In the genomic region with DNA sequence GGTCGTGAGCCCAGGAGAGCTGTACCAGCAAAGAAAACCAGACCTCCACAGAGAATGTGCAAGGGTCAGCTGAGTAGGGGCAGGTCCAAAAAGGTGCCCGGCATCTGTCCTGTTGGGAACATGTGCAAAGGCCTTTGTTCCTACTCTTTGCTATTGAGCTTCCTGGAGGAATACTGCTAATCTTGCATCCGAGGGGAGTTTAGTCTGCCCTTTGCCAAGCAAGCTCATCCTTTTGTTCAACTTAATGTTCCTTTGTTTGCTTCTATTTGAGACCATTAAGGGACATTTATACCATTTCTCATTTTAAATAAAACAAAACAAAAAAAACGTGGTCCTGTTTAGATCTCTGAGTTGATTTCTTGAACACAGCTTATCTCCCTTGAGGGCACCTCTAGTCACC, we compare ENCODE assay signal across 15 mouse cellular contexts.
"Had no signal": no experiment of that assay in that cellular context is flagged by ENCODE, and none has a peak within 500 bp of the region (broad histone marks: within the 10 kb centered on the region; RNA-seq: fewer than 3 reads in every experiment).

No protein-coding gene starts in this region.

- H3K9me3 ChIP-seq: liver, embryonic 13.5 days had no signal

- H3K4me3 ChIP-seq: layer of hippocampus, adult 2 months; left cerebral cortex, adult 2 months; liver, embryonic 13.5 days had no signal

- H3K4me2 ChIP-seq: liver, embryonic 13.5 days; midbrain, embryonic 11.5 days had no signal

- H3K27ac ChIP-seq: layer of hippocampus, adult 2 months; left cerebral cortex, adult 2 months; liver, embryonic 13.5 days; stomach, postnatal 0 days had no signal

- H3K27me3 ChIP-seq: liver, embryonic 13.5 days had no signal

- H3K36me3 ChIP-seq: liver, embryonic 13.5 days had no signal

- DNase-seq: kidney, postnatal 14 days; kidney, postnatal 4 days; layer of hippocampus, postnatal 36 days; liver, embryonic 13.5 days; lung, adult 2 months; lung, postnatal 14 days; lung, postnatal 4 days; midbrain, embryonic 14.5 days; thymus, adult 2 months; thymus, postnatal 14 days; thymus, postnatal 4 days had no signal

- H3K9ac ChIP-seq: liver, embryonic 13.5 days had no signal

- H3K4me1 ChIP-seq: liver, embryonic 13.5 days had no signal
